Mouse (Mus musculus): Measurements from ENCODE around the gene Reep6.
A peak's percentile ranks its signal among the peaks of the same experiment; 100 is the strongest.
"Not testable (repeated sequence)": the region's sequence is repeated elsewhere in the genome, so short reads cannot be mapped to it uniquely, and the experiment has no call there.

Reep6 gene

DNA sequence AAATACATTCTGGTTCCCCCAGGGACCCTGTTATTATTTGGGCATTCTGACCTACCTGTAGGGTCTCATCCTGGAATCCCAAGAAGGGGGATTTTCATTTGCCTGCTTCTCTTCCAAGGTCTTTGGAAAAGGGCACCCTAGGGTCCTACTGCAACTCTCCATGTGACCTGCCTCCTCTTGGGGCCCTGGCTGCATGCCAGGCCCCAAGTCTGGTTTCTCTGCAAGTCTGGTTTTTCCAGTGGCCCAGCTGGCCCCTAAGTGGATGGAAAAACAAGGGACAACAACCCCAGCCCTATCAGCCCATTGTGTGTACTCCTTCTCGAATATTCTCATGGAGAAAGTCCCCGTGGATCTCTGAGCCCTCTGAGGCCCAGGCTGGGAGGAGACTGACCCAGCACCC is 1.1 kb downstream of the Reep6 start:
- DNase-seq: no peak

DNA sequence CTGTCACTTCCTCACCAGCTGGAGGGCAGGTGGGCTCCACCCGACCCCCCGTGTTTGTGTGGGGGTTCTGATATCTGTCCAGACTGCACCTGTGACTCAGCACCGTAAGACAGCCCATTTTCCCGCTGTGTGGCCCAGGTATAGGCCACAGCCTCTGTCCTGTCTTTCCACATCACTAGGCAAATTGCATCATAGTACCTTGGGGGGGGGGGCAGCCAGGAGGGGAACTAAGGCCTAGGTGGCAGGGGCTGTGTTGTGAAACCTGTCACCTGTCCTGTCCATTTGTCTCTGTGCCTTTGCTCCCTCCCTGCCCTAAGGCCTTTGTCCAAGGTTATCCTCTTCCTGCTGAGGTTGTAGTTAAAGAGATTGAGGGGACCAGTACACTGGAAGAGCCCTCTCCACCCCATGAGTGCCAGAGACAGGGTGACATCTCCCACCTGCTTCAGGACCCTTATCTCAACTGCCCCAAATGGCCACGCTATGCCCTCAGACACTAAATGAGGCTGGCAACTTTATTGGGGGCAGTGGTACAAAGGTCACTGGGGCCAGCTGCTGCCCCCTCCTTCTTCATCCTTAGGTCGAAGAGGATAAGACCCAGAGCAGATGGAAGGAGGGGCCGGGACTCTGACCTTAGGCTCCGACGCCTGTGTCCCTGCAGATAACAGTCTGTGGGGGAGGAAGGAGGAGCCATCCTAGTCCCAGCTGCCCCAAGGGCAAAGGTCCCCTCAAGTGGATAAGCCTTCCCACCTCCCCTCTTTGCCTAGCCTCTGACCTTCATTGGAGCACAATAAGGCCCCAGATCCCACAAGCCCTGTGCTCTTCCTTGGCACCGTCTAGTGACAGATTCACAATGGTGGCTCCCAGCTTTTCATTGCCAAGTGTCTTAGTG is 2.1 kb downstream of the Reep6 start:
- DNase-seq: peak; percentile 54

DNA sequence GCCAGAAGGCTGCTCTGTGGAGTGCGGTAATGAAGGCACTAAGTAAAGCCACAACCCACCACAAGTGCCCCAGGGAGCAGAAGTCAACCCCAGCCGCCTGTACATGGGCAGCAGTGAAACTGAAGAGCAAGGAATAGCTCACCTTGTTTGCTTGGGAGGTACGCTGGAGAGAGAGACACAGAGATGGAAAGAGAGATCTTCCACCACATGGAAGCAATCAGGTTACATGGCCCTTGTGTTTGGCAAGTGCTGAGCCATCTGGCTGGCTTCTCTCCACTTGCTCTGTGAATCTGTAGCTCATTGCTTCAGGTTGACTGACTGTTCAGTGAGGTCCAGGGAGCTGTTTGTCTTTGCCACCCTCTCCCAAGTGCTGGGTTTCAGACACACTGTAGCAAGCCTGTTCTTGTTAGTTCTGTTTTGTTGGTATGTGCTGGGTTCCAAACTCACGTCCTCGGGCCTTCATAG is 2.8 kb downstream of the Reep6 start:
- DNase-seq: no peak

DNA sequence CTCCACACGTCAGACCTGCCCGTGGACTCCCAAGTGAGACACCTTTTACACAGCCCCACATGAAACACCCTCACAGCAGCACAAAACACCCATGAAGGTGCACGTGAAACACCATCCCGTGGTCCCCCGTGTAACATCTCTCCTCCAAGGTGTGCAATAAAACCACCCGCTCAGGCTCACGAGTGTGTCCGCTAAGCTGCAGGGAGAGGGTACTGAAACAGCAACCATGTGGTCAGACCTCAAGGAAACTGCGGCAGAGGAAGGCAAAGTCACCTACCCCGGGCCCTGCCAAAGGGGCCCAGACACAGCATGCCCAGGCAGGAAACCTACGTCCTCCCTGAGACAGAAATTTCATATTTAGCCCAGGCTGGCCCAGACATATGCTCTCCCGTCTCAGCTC is 6.5 kb downstream of the Reep6 start:
- no peak for DNase-seq

DNA sequence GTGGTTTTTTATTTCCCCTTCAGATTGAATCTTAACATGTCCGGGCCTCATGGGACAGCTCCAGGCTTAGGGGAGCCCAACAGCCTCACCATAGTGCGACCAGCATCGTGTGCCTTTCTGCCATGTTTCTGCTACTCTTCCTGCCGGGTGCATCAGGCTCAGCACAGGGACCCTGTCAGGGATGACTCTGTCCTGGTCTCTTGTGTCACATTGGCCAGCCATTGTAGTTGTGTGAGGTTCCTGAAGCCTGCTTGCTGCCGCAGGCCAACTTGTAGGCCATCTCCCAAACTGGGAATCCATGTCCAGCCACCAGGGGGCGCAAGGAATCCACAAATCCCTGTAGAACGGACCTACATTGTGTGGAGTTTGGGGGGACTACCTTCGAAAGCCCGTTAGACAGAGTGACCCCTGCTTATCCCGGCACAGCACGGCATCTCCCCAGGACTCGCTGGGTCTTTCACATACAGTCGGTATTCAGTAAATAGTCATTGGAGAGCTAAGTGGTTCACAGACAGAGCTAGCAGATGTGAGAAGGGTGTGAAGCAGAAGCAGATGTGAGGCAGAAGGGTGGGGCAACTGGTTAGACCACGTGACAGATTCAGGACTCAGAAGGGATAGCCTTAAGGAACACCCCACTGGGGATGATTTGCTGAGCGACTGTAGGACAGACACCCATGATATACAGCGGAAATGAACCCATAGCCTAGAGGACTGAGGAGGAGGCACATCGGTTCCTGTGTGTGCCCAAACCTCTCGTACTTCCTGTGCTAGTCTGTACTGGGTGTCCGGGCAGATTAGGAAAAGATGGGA is 10.4 kb downstream of the Reep6 start:
- DNase-seq: peak; percentile 88

DNA sequence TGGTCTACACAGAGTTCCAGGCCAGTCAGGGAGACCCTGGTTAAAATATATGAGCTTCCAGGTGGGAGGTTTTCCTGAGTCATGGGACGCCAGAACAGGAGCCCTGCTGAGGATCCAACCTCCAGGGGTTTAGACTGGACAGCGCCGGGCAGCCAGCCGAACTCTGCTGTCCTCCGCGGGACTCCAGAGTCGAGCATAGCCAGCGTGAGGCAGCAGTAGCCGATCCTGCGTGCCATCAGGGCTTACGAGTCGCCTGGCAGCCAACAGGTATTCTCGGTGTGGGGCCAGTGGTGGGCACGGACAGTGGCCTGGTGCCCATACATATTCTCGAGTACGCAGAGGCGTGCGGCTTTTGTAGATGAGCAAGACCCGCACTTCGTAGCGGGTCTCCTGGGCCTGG is 11.3 kb downstream of the Reep6 start:
- no peak for DNase-seq

DNA sequence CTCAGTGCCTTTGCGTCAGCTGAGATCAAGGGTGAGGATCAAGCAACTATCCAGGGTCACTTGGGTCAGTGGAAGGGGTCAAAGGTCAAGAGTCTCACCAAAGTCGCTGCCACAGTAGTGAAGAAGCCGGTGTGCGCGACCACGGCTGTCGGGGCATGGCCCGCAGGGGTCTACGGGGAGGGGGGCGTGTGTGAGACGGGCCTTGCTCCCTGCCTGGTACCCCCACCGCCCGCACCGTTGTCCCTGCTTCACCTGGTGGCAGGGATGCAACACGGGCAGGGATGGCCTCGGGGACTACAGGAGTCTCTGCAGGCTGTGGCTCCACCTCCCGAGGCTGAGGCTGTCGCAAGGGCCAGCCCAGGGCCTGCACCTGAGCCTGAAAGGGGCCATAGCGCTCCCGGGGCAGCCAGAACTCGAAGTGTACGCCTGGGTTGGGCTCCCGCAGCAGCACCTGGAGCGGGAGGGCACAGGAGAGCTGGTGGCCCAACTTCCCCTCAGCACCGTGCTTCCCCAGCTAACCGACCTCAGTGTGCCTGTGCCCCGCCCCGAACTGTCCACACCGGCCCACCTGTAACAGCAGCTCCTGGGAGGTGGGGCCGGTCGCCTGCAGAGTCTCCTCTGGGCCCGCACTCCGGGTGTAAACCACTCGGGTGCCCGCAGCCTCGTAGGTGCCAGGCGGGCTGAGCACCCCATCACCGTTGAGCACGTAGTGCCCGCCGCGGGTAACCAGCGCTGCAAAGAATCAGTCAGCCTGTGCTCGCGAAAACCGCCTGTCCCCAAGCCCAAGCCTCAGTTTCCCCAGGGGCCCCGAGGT is 11.9 kb downstream of the Reep6 start:
- no peak for DNase-seq

DNA sequence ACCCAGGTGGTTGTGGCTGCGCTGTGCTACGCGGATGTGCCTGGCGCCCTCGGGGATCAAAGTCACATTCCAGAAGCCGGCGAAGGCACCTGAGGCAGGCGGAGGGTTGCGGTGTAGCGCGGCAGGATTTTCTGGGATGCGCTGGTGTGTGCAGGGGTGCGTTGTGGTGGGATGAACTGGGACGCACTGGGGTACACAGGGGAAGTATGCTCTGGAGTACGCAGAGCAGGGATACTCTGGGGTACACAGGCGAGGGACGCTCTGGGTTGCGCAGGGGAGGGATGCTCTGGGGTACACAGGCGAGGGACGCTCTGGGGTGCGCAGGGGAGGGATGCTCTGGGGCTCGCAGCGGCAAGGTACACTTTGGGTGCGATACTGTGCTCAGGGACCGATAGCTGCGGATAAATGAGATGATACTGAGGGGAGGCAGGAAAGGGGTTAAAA is 12.6 kb downstream of the Reep6 start:
- no peak for DNase-seq

DNA sequence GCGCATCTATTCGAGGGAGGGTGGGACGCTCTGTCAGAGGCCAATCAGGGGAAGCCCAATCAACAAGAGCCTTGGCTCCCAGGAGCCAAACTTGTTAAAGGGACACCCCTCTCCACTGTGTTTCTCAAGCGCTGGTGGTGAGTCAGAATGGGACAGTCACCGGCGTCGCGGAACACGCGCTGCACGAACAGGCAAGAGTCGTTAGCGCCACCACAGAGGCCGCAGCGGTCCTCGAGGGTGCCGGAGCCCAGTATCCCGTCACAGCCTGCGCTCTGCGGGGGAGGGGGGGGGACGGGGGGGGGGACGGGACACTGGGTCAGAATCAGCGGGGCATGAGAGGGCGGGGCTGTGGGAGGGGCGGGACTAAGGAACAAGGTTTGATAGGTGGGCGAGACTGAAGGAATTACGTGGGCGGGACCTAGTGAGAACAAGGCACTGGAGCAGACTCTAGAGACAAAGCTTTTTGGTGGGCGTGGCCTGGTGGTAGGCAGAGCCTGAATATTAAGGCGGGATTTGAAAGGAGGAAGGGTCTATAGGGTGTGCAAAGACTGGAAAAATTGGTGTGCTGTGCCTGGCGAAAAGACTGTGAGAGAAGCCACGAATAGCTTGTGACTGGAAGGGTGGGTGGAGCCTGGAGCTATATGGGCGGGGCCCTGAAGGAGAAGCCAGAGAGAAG is 13.1 kb downstream of the Reep6 start:
- peak; percentile 61 for DNase-seq

DNA sequence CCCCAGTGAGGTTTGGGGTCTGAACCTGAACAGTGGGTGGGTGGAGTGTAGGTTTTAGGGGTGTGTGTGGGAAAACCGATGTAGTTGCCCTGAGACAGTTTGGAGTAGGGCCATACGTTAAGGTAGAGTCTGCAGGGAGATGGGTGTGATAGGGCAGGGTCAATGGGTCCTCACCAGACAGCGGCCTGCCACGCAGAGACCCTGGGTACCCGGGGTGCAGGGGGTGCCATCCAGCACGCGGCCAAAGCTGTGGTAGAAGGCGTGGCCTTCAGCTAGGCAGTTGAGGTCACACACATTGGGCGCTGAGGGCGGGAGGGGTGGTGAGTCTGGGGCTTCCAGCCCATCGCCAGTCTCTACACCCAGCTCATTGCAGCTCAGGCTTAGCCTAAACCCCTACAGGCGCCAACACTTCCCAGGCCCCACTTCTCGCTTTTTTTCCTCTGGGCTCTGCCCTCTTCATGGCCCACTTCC is 13.7 kb downstream of the Reep6 start:
- no peak for DNase-seq

DNA sequence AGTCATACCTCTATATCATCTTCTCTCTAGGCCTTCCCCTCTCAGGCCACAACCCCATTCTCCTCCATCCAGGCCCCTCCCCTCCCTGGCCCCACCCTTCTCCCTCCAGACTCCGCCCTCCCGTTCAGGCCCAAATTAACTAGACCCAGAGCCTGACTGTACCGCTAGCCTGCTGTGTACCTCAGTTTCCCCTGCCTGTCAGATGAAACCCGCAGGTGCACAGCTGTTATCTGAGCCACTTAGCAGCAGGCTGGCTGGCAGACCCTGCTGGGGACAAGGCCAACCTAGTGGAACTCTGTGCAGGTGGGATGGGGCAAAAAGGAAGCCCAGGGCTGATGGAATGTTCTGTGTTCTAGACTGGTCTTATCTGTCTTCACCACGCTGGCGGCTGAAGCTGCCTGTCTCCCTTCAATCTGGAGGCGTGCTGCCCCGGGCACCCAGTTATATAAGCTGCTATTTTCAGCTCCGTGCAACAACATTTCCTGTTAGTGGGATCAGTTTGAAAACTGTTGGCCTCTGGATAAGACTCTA is 14.4 kb downstream of the Reep6 start:
- peak; percentile 65 for DNase-seq

DNA sequence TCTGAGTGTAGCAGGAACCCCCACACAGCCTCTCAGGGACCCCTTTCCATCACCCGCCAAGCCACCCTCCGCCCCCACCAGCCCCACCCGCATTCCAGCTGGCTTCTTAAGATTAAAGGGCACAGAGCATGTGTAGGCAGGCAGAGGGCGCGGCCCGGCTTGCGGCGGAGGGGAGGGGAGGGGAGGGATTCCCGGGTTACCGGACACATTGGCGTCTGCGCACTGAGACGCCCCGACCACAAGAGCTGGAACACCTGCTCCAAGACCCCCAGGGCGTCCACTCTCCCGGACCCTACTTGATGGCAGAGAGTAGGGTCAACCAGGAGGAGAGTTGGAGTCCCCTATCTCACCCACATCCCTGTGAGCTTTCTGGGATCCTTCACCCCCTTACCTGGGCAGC is 15.4 kb downstream of the Reep6 start:
- DNase-seq: no peak

DNA sequence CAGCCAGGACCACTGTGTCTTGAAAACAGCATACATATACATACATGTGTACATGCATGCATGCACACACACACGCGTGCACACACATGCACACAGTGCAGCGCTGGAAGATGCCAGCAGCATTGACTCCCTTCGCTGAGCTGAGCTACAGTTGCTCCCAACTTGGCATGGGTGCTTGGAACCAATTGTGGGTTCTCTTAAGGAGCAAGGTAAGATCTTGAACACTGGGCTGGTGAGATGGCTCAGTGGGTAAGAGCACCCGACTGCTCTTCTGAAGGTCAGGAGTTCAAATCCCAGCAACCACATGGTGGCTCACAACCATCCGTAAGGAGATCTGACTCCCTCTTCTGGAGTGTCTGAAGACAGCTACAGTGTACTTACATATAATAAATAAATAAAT is 16.2 kb downstream of the Reep6 start:
- not testable (repeated sequence) for DNase-seq

DNA sequence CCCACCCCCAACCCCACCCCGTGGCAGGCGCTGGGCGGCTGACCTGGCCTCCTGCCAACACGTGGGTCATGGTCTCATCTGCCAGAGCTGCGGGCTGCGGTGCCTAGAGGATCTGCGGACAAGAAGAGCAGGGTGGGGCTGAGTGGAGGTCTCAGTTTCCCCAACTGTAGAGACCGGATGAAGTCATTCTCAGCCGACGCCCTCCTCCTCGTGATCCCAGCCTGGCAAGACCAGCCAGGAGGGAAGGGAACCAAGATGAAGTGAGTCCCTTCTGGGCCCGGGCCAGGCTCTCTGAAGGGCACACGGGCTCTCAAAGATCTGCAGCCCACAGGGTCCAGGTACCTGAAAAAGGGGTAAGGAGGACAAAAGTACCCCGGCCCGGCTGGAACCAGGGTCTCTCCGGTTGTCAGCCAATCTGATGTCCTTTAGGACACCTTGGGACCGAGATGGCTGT is 17.8 kb downstream of the Reep6 start:
- no peak for DNase-seq

DNA sequence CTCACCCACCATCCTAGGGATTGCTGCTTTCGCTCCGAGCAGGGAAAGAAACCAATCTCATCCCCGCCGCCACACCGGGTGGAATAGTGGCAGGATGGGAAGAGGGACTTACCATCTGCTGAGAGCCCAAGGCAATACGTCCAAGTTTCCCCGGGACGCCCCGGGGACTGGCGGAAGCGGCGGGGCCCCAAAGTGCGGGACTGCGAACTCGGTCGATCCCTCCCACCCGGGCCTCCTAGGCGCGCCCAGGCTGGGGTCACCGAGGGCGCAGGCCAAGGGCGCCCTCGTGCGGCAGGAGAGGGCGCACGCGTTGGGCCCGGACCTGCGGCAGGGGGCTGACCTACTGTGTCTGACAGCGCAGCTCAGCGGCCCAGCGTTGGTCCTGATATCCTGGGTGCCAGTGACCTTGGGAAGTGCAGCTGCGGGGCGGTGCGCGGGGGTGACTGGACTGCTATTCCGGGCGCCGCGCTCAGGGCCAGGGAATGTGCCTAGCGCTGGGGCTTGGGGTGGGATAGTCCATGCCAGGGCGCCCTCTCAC is 18.6 kb downstream of the Reep6 start, which contains the start of gene Adamtsl5:
Gene Adamtsl5, minus strand, starts transcription at position 169 of the 538 bp plus-strand sequence.
- no peak for DNase-seq

DNA sequence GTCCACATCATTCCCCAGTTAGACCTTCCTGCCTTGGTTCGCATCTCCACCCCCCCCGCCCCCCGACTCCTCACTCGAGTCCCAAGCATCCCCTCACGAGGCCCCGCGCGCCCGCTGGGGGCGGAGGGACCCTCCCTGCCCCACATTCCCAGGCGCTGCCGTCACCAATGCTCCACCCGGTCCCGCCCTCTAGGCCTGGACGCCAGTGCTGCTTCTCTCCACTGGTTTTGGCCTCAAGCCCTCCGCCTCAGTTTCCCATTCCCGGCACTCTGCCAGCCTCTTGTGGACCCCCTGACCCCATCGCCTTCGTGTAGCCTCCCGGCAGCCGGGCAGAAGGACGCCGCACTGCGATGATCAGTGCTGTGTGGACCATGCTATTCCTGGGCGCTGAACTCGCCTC is 19.2 kb downstream of the Reep6 start:
- DNase-seq: no peak

DNA sequence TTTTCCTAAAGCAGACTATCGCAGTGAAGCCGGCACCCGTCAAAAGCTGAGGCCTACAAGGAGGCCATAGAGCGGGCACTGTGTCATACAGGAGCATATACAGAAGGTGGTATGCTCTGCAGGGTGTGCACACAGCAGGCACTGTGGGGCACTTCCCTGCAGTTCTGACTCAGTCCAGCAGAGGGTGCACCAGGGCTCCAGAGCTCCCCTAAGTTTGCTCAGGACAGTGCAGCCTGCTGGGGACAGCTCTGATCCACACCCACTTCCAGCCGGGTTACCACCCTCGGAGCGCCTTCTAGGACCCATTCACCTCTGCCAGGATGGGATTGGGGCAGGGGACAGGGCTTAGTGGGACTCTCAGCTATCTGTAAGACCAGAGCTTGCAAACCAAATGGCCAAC is 20.5 kb downstream of the Reep6 start:
- DNase-seq: peak; percentile 91

DNA sequence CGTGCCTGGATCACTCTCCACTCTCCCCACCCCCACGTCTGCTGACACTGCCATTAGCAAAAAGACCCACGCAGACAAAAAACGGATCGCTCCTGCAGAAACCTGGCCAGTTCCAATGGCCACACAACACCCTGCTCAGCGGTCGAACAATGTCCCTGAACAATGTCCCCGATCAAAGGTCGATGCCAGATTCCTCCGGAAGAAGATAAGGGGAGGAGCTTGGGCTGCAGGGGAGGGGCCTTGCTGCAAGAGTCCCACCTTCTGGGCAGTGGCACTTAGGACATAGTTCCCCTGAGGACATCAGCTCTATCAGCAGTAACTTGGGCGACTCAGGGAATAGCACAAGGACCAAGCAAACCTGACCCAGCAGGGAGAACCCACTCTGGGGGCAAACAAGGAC is 22.1 kb downstream of the Reep6 start:
- peak; percentile 91 for DNase-seq

DNA sequence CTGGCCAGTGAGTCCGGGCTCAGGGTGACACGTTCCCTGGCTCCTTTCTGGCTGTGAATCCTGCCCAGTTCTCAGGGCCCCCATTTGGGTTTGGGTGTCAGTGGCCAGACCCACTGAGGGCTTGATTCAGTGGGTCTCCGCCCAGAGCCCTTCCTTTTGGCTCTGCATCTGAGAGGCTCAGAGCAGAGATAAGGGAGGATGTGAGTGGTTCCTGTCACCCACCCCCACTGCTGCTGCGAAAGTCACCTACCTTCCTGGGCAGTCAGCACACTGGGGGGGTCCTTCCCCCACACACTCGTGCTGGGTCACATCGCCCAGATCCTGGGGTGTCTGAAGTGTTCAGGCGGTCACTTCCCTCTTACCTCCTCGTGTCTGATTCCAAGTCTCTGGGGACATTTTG is 23.0 kb downstream of the Reep6 start:
- no peak for DNase-seq

DNA sequence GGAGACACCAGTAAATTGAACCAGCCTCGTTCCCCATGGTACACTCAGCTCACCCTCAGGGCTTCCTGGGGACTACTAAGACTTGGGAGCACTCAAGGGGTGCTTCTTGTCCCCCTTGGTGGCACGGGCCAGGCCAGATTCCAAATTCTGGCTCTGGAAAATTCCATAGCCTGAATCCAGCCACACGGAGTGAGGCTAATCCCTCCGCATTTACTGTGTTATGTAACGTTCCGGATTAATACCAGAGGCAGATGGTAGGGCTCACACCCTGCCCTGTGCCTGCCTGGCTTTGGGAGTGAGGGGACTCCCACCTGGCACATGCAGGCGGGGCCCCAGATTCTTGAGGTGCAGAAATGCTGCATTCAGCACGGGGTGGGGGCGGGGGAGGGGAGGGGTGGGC is 25.7 kb downstream of the Reep6 start:
- no peak for DNase-seq

DNA sequence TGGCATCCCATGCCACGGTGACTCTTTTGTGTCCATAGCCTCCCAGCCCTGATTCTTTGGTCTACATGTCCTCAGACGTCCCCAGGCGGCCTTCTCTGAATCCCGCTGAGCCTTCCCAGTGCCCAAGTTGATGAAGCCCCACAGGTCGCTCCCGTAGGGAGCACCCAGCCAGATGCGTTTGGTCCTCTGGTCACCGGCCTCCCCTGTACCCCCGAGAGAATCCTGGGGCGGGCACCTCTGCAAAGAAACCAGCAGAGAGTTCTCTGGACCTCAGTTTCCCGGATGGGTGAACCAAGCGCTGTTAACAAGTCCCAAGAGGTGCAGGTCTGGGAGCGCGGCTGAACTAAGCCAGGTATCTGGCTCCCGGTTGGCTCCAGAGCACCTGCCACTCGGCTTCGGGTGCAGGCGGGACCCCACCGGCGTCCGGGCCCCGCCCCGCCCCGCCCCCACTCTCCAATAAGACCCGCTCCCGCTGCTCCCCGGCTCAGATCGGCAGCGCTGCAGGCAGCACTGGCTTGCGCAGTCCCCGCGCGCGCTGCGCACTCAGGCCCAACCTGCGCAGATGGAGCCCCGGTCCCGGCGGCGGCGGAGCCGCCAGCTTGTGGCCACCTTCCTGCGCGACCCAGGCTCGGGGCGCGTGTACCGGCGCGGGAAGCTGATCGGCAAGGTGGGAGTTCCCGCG is 26.4 kb downstream of the Reep6 start, which contains the start of gene Plk5:
Gene Plk5, plus strand, starts transcription at position 459 of the 682 bp plus-strand sequence.
- DNase-seq: no peak
